Mouse (Mus musculus) erythroblast, adult 5-6 weeks (primary cell): ENCODE results near the gene Mrpl49. TPM values are rescaled to one million over a fixed set of nuclear protein-coding genes. Genes with fewer than 3 reads are reported as not detected.

ENCODE experiments used
- ATAC-seq: replicated peaks from 2 replicates; pipeline ENCODE4 v1.8.0; 2016; ENCODE audit warnings: moderate number of reproducible peaks, mild to moderate bottlenecking, moderate TSS enrichment, inconsistent platforms; ENCODE audit not compliant: poor library complexity, low FRiP score, severe bottlenecking
- total RNA-seq, 2 experiments: library from RNA; stranded (forward) in 1 of 2; stranded (reverse) in 1 of 2; fragments of 150-400 nt in 1 of 2; fragments of 200-764, 138-1000 nt in 1 of 2; gene quantifications; 2 replicates each; pipeline versions ENCODE4 v1.2.3 to v1.2.4; 2015 to 2017; ENCODE audit warnings: low replicate concordance in 2 of 2

Mrpl49 gene
- total RNA-seq (2015; ENCODE audit: low replicate concordance) (10.0 and 15.3 TPM in 2 replicates), total RNA-seq (2017; ENCODE audit: low replicate concordance) (8.1 and 10.2 TPM in 2 replicates)

GRCm38 (mm10) chr19:6057313-6058096, at the start of gene Mrpl49, which contains the start of gene Fau:
Gene Mrpl49 (minus strand): TSS chr19:6057785.
Gene Fau (plus strand): TSS chr19:6057844.
- peak; percentile 77 for ATAC-seq

- ATAC-seq, result no peak
These were observed 48.0 kb upstream of the Mrpl49 start, which contains the start of gene Naaladl1 for GRCm38 (mm10) chr19:6105586-6105985. Gene Naaladl1 (plus strand): TSS chr19:6105782.

DNA sequence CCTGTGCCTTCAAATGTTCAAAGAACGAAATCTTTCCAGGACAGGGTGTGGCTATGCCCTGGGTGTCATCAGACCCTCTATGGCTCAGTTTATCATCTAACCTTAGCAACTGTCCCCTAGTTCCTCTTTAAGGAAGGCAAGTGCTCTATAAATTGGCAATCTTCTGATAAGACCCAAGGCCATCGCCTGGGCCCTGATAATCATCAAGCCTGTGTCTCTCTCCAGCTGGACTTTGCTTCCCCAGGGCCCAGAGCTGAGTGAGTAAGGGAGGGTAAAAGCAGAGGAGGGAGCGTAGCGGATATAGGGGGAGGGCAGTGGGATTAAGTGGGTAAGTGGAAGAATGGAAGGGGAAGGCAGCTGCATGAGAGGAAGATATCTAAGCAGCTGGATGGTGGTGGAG, 46.9 kb upstream of the Mrpl49 start:
- no peak for ATAC-seq

- peak; percentile 93 for ATAC-seq
These were observed 44.7 kb upstream of the Mrpl49 start for GRCm38 (mm10) chr19:6102169-6102853.

DNA sequence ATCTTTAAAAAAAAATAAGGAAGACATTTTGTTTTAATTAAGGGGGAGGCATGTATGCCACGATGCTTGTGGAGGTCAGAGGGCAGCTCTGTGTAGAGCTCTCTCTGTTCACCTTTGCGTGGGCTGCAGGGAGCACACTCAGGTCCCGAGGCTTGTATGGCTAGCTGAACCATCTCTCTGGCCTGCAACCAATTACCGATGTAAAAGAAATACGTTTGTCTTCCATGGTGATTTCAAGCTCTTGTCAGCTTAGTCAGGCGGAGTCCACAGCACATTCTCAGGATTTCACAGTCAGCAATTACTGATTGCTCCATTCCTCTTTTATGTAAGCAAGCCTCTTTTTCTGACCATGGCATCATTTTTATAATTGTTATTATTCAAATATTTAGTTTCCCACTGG, 43.6 kb upstream of the Mrpl49 start:
- no peak for ATAC-seq

GRCm38 (mm10) chr19:6097847-6098246, 40.3 kb upstream of the Mrpl49 start:
- no peak for ATAC-seq

GRCm38 (mm10) chr19:6094119-6094518, 36.5 kb upstream of the Mrpl49 start, which contains the start of gene AC131692.1:
Gene AC131692.1 (plus strand): TSS chr19:6094419.
- ATAC-seq, result no peak

GRCm38 (mm10) chr19:6088841-6089240, 31.3 kb upstream of the Mrpl49 start:
- no peak for ATAC-seq

DNA sequence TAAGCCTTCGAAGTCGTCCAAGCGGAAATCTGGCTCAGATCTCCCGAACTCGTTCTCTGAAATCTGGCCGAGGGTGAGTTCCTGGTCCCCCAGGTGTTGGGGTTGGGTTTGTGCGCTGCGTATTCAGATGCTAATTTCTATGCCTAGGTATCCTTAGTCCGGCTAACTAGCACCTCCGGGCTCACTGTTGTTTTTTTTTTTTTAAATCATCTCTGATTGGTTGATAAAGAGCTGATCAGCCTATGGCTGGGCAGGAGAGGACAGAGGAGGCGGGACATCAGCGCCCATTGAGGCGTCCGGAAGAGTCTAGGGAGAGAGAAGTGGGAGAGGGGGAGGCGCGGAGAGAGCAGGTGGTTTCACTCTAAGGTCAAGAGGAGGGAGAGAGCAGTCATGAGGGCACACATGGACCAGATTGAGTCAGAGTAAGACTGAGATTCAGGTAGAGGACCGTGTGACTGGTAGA, 27.9 kb upstream of the Mrpl49 start:
- peak; percentile 83 for ATAC-seq

- ATAC-seq, result peak; percentile 88
These were observed 27.1 kb upstream of the Mrpl49 start, which contains the start of the genes Zfpl1 and Cdca5 for GRCm38 (mm10) chr19:6084478-6085248. Gene Zfpl1 (minus strand): TSS chr19:6084956. Gene Cdca5 (plus strand): TSS chr19:6084983.

DNA sequence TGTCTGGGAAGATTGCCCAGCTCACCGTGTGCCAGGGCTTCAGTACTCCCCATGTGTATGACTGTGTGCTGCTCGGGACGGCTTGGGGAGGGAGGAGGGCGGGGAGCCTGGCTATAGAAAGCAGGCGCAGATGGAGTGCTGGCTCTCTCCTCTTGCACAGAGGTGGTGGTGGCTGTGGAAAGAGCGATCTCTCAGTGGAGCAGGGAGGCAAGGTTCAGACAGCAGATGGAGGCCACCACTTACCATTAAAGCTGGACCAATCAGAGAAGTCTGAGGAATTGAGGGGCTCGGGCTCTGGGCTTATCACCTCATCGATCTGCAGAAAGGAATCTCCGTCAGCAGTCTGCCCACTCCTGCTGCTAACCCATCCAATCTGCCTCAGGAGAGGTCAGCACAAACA, 24.6 kb upstream of the Mrpl49 start, which contains the start of gene Gm28374:
Gene Gm28374, minus strand, starts transcription at position 101 of the 400 bp plus-strand sequence.
- no peak for ATAC-seq

- no peak for ATAC-seq
These were observed 22.4 kb upstream of the Mrpl49 start, which contains the start of gene Tmem262 for GRCm38 (mm10) chr19:6079983-6080480. Gene Tmem262 (plus strand): TSS chr19:6080033.

DNA sequence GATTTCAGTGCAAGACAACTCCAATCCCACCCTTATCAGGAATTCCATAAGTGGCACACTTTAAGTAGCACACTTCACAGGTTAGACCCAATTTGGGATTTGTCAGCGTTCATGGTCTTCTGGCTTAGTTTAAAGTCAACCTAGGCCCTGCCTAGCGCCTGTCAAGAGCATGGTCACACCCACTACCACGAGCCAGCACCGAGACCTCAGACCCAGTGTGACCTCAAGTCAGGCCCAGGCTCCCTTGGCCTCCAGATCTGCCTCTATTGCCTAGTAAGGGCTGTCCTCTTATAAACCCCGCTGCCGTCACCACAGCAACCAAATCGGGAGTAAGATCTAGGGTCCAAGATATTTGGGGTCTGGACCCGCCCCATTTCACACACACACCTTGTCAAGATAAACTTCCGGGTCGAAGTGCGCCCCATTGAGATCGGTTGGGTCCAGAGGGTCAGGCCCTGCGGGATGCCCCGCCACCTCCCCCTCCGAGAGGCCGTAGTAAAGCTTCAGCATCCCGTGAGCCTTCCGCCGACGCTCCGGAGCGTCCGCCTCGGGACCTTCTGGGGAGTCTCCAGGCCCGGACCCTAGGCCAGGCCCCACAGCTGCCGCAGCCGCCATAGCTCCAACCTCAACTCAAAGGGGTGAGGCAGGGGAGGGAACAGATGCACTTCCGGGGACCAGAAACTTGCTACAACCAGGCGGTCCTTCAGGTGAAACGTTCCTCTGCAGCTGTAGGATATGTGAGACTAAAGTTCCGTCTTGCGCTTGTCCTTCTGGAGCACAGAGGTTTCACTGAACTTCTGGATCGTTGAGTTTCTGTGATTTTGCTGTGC, 19.2 kb upstream of the Mrpl49 start, which contains the start of gene Vps51:
Gene Vps51, minus strand, starts transcription at position 668 of the 830 bp plus-strand sequence.
- peak; percentile 92 for ATAC-seq

DNA sequence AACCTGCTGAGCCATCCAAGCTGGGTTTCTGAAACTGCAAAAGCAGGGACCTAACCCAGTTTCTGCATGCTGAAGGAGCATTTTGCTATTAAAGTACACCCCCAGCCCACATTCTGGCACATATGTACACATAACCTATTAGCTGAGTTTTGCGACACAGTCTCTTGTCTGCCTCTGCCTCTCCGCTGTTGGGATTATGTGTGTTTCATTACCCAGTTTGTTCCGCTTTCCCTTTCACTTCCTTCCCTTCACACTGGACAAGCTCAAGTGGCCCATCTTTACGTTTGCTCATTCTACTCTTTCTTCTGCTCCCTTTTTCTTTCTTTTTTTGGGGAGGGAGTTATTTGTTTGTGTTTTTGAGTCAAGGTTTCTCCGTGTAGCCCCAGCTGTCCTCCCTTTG, 16.3 kb upstream of the Mrpl49 start:
- ATAC-seq, result no peak

DNA sequence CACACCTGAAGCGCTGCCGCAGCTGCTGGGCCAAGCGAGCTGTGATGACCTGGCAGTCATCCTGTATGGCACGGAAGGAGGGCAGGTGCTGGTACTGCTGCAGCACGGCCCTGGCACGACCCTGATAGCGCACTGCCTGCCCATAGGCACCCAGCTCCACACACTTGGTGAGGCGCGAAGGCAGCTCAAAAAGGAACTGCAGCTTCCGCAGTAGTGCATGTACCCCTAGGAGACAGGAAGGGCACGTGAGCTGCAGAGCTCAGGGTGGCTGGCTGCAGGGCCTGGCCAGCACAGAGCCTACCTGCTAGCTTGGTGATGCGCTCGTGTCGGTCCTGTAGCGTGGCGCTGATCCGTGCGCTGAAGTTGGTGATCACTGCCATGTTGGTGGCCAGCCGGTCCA, 13.7 kb upstream of the Mrpl49 start:
- ATAC-seq, result no peak

GRCm38 (mm10) chr19:6070571-6071250, 13.1 kb upstream of the Mrpl49 start:
- no peak for ATAC-seq

DNA sequence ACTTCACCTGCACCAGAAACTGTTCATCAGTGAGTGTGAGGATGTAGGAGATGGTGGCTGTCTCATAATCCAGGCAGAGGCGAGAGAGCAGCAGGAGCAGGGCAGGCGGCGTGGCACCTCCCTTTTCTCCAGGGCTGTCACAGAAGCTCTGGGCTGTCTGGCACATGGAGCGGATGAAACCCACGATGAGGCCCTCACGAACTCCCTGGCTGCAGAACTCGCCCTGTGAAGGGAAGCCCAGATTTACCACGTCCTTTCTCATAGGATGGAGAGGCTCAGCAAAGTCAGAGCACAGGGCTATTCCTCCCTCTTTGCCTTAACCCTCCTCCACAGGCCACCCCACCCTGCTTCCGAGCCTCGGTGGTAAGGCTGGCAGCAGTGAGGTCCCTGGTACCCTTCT, 12.3 kb upstream of the Mrpl49 start:
- ATAC-seq, result no peak

GRCm38 (mm10) chr19:6068951-6069350, 11.4 kb upstream of the Mrpl49 start:
- ATAC-seq, result no peak
